Mouse (Mus musculus) megakaryocyte-erythroid progenitor cell, adult 5-6 weeks (primary cell): ENCODE results near the gene F11r. TPM values are rescaled to one million over a fixed set of nuclear protein-coding genes. Genes with fewer than 3 reads are reported as not detected.

Source experiments
- ATAC-seq: replicated peaks from 2 replicates; pipeline ENCODE4 v1.8.0; 2016; ENCODE audit warnings: mild to moderate bottlenecking, inconsistent platforms; ENCODE audit not compliant: severe bottlenecking, poor library complexity, low FRiP score, low TSS enrichment
- total RNA-seq, 2 experiments: library from RNA; stranded (forward) in 1 of 2; stranded (reverse) in 1 of 2; fragments of 200-1000, 215-1000 nt in 1 of 2; fragments of >200 nt in 1 of 2; fragmentation: Nextera tagmentation in 1 of 2; gene quantifications; 2 replicates each; pipeline ENCODE4 v1.2.3; 2014 to 2017

The F11r gene
- total RNA-seq (2014; fragmentation: Nextera tagmentation), result not detected in 2 replicates
- total RNA-seq (2017), result 0.38 and 2.3 TPM in 2 replicates

DNA sequence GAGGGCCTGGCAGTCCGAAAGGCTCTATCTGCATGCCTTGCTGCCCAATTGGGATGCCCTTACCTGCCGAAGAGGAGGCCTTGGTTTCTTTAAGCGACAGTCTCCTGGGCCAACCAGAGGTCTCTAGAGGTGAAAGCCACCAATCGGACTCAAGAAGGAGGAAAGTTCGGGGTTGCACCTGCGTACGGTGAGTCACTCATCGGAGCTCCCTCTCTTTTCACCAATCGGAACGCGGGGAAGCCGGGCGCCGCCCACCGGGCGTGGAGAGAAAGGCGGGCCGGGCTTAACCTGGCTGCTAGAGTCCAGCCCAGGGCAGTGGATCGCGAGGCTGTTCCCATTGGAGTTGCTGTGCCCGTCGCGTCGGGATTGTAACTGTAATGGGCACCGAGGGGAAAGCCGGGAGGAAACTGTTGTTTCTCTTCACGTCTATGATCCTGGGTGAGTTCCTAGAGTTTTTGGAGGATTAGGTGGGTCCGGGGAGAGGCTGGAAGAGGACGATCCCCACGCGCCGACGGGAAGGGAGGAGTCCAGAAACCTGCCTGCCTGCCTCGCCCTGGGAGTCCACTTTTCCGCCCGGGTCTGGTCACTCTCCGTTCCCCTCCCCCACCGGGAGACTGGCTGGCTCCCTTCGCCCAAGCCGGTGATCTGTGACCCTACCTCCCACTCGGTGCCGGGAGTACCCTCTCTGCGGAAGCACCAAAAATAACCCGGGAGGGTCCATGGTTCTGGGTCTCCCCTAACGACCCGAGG, at the start of gene F11r:
TSS of gene F11r (plus strand) at position 272 of the 750 bp plus-strand sequence.
- peak; percentile 69 for ATAC-seq

- ATAC-seq, result peak; percentile 87
These were observed 48.8 kb upstream of the F11r start, which contains the start of gene Arhgap30 for GRCm38 (mm10) chr1:171388376-171389102. Gene Arhgap30 (plus strand): TSS chr1:171388954.

GRCm38 (mm10) chr1:171390101-171390500, 47.2 kb upstream of the F11r start:
- ATAC-seq, result peak; percentile 53

- ATAC-seq, result no peak
These were observed 35.5 kb upstream of the F11r start for GRCm38 (mm10) chr1:171401821-171402220.

- no peak for ATAC-seq
These were observed 34.3 kb upstream of the F11r start for GRCm38 (mm10) chr1:171402991-171403390.

GRCm38 (mm10) chr1:171407263-171407662, 30.1 kb upstream of the F11r start:
- no peak for ATAC-seq

DNA sequence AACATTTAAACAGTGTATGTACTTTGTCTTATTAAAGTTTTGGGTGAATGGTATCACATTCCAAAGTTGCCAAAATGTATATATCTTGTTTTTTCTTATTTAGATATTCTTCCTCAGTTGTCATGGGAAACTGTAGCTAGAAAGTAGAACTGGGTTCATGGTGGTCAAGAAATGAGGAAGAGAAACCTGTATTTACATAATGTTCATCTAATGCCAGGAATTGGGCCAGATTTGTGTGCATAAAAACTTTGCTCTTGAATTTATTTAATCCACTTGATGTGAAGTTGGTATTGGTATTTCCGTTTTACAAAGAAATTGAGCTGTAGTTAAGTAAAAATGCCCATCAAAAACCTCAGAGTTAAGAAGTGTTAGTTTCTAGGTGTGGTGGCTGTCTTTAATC, 27.1 kb upstream of the F11r start:
- ATAC-seq, result no peak

- ATAC-seq, result peak; percentile 89
These were observed 26.3 kb upstream of the F11r start, which contains the start of gene Usf1 for GRCm38 (mm10) chr1:171410947-171411484. Gene Usf1 (plus strand): TSS chr1:171411313.

DNA sequence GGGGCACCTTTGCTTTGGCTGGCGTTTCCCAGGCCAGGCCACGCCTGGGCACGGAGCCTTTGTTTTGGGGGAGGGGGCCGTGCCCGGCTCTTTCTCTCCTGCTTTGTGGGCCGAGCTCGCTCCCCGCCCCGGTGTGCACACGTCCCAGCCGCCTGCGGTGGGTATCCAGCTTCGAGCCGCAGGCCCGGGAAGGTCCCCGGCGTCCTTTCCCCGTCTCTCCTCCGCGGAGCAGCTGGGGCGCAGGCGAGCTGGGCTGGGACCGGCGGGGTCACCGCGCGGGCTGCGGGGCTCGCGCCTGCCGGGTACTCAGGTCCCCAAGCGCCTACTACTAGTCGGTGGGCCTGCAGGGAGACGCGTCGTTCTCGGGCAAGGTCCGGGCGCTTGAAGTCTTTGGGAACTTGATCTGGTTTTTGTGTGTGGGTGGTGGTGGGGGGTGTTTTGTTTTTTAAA, 25.8 kb upstream of the F11r start:
- ATAC-seq, result peak; percentile 8

- peak; percentile 39 for ATAC-seq
These were observed 25.3 kb upstream of the F11r start for GRCm38 (mm10) chr1:171412001-171412441.

GRCm38 (mm10) chr1:171412446-171412845, 24.9 kb upstream of the F11r start:
- no peak for ATAC-seq

DNA sequence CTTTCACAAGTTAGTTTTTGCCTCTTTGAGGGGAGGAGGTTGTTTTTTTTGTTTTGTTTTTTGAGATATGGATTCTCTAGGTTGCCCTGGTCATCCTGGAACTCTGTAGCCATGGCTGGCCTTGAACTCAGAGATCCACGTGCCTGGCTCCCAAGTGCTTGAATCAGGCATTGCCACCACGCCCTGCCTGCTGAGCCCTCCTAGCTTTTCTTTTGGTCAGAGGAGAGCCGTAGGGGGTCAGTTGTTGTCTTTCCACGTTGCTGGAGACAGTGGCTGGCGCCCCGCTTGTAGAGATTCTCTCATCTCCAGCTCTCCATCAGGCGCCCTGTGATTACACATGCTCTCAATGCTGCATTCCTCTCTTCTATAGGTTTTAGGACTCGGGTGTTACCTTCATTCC, 23.7 kb upstream of the F11r start:
- ATAC-seq, result no peak

DNA sequence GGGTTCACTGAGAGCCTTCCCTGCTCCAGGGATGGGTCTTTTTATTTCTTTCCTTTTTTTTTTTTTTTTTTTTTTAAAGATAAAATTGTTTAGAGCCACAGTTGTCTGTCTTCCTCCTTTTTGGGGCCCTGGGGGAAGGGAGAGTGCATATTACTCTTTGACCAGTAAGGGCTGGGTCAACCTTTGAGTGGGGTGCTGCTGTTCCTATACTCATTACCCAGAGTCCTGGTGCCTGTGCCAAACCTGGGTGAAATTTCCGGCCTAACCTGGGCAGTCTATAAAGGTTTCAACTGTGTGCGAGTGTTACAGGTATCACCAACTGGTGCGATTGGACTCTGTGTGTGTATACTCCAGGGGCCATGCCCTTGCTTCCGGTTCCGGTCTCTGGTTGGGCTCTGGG, 18.7 kb upstream of the F11r start, which contains the start of gene Tstd1:
TSS of gene Tstd1 (plus strand) at position 213 of the 400 bp plus-strand sequence.
- ATAC-seq, result no peak

- no peak for ATAC-seq
These were observed 17.9 kb upstream of the F11r start for GRCm38 (mm10) chr1:171419291-171419882.

DNA sequence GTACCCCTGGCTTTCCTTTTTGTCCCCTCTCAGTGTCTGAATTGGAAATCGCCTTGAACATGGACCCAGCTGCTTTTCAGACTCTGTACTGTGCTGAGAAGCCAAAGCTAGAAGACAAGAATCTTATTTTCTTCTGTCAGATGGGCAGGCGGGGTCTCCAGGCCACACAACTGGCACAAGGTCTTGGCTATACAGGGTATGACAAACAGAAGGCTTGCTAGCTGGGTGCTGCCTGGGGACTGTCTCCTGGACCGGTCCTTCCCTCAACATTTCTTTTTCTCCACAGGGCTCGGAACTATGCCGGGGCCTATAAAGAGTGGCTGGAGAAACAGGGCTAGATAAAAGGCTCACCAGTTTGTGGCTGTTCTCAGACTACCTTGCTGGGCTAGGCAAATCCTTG, 17.4 kb upstream of the F11r start:
- ATAC-seq, result no peak

DNA sequence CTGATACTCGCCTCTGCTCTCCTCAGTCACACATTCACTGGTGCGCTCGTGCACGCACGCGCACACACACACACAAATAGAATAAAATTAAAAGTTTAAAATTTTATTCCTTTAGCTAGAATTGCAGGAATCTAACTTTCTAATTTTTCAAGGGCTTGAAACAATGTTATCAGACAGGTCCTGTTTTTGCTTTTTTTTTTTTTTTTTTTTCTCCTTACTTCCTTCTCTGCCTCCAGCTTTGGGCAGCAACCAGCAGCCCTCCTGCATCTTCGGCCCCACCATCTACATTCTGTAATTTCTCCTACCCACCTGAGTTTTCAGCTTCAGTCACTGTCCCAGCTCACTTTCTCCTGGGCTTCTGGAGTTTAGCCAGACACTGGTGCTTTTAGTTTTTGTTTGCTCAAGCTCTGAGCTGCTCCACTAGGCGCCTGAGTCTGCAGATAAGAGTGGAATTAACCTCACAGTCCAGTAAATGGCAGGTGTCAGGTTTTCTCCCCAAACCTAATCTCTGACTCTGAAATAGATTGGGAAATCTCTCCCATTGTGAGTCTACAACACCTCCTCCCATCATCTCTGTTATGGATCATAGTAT, 14.7 kb upstream of the F11r start:
- ATAC-seq, result peak; percentile 69

- ATAC-seq, result no peak
These were observed 12.7 kb upstream of the F11r start for GRCm38 (mm10) chr1:171424638-171425037.

GRCm38 (mm10) chr1:171425126-171425525, 12.2 kb upstream of the F11r start:
- ATAC-seq, result no peak

DNA sequence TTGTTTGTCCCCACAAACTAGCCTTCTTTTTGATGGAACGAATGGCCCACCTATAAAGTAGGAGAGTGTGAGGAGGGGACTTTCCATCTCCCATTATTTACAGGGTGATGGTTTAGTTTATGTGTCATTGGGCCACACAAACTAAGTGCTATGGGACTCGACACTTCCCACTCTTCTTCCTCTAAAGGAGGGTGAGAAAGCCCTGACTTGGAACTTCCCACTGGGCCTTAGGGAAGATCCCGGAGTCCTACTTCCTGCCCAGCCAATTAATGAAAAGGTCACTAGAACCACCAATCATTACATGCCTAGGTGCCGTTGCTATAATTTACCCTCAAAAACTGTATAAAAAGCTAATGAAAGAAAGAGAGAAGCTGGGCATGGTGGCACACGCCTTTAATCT, 5.2 kb upstream of the F11r start:
- no peak for ATAC-seq
